Mouse (Mus musculus): ENCODE results near the gene Ccin.

- TF ChIP-seq CTCF (IDR thresholded peaks at IDR 0.05; ENCODE audit: low read depth, low read length) (no peak), GATA1 (IDR thresholded peaks at IDR 0.05; ENCODE audit: borderline replicate concordance, low read length) (no peak)
These were observed 30.2 kb downstream of the Ccin start for GRCm38 (mm10) chr4:44013391-44014070.

Measured in G1E (cell line).